Mouse (Mus musculus) left cerebral cortex, postnatal 4 days (tissue): ENCODE data around the gene Aaas. TPM values are rescaled to one million over a fixed set of nuclear protein-coding genes. Genes with fewer than 3 reads are reported as not detected.
A peak's percentile ranks its signal among the peaks of the same experiment; 100 is the strongest.

Experiments
- DNase-seq: peaks from one replicate; pipeline ENCODE4 v3.0.0-alpha.2; 2022
- intact Hi-C: fragments of 180-260 bp; cut with DNase I; formaldehyde crosslinking; loops from one replicate; pipeline ENCODE4 v1.15.1; 2025
- total RNA-seq, 2 experiments: library from RNA; stranded (reverse); gene quantifications; 2 replicates each; pipeline ENCODE4 v1.2.3; 2021

Gene Aaas
- total RNA-seq, 2 experiments from 2014 or later: 28.7 to 29.2 TPM

GRCm38 (mm10) chr15:102311489-102311888, 39.1 kb downstream of the Aaas start:
- intact Hi-C loops: no loop called here

DNA sequence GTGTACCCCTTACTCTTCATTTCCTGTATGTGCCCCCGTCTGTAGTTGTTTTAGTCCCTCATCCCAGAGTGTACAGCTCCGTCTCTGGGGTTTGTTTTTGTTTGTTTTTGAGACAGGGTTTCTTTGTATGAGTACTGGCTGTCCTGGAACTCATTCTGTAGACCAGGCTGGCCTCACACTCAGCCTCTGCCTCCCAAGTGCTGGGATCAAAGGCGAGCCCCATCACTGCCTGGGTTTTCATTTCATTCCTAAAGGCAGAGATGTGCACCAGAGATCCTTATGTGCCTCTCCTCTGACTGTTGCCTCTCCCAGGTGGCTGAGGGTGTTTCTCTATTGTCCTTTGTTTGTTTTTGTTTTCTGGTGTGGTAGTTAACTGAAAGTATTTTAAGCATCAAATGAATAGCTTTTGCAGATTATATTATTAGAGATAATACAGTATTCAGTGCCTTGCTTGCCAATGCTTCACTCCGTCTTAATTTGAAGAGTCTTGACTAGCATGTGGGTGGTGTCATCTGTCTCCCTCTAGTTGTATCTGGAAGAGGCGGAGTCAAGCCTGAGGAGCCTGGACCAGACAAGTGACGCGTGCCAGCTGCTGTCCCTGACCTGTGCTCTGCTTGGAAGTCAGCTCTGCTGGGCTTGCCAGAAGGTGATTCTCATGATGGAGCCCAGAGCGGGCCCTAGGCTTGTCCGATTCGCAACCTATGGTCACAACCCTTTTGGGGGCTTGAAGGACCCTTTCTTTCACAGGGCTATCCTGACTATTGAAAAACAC, 40.3 kb downstream of the Aaas start:
- intact Hi-C loops: no loop called here
- no peak for DNase-seq

More at GRCm38 (mm10) chr15:102311489-102311888, 39.1 kb downstream of the Aaas start:
- DNase-seq: no peak

DNA sequence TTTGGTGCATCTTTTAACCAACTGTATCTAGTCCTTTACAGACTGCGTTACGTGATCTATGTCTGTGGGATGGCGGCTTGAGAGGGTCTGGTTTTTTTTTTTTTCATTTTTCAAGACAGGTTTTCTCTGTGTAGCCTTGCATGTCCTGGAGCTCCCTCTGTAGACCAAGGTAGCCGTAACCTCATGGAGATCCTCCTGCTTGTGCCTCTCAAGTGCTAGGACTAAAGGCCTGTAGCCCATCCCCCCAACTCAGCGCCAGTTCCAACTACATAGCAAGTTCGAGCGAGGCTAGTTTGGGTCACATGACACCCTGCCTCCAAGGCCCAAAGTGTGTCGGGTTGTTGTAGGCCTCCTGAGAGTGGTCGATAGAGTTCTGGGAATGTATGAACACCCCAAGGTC, 41.9 kb downstream of the Aaas start:
- intact Hi-C loops: no loop called here
- DNase-seq: no peak

DNA sequence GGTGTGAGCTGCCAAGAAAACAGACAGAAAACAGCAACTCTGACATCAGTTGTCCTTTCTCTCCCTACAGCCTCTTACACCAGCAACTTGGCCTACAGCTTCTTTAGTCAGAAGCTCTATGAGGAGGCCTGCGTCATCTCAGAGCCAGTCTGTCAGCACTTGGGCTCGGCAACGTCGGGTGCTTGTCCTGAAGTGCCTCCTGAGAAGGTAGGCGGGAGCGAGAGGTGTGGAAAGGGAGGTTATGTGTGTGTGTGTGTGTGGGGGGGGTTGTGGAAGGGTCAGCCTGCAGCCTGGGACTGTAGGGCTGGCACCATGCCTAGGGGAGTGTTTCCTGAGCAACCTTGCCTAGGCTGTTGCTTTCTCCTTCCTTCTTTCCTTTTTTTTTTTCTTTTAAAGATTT, 48.0 kb downstream of the Aaas start:
- no peak for DNase-seq
- intact Hi-C loops: no loop called here

DNA sequence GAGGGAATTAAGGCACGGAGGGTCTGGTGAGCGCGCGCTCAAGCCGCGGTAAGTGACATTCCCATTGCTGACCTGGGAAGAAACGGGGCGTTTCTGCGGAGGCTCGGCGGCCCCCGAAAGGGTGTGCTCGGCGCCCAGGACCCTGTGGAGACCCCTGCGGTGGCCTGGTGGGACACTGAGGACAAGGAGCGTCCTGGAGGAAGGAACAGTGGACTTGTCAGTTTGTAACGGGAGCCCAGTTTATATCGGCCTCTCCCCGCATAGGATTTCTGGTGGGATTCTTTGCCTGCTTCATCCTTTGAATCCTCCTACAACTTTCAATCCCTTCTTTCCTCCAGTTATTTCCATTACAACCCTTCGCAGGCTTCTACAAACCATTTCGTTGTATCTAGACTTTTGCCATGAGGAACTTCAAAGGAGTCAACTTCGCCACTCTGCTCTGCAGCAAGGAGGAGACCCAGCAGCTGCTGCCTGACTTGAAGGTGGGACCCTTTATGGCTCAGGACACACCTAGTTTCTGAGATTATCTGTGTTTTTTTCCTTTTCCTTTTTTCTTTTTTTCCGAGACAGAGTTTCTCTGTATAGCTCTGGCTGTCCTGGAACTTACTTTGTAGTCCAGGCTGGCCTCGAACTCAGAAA, 54.1 kb downstream of the Aaas start:
- intact Hi-C loops: no loop called here
- no peak for DNase-seq

GRCm38 (mm10) chr15:102295633-102296367, 54.8 kb downstream of the Aaas start, which contains the start of gene Espl1:
Gene Espl1, plus strand, starts transcription at chr15:102296266.
- intact Hi-C loops: no loop called here

More at GRCm38 (mm10) chr15:102295633-102296367, 54.8 kb downstream of the Aaas start, which contains the start of gene Espl1:
- DNase-seq: peak; percentile 96

Other genes starting within 250 kb of the Aaas start
- 100 to 1,000 TPM; 115 to 118 TPM for gene Spryd3, start 214.5 kb downstream of the Aaas start, total RNA-seq
- 1 to 10 TPM; 1.6 to 2.0 TPM for gene Igfbp6, start 206.4 kb downstream of the Aaas start, total RNA-seq
- not detected for gene Soat2, start 200.2 kb downstream of the Aaas start, total RNA-seq
- gene Zfp740, start 147.5 kb downstream of the Aaas start, total RNA-seq: 10 to 100 TPM; 70.3 to 70.6 TPM
- 10 to 100 TPM; 27.8 TPM for gene Csad, start 146.0 kb downstream of the Aaas start, total RNA-seq
- 1 to 10 TPM in 1 of 2 experiments, under 1 TPM in 1; 0.74 to 1.1 TPM for gene Itgb7, start 118.8 kb downstream of the Aaas start, total RNA-seq
- gene Rarg, start 93.3 kb downstream of the Aaas start, total RNA-seq: 10 to 100 TPM; 15.9 to 16.9 TPM
- gene Gm9918, start 80.2 kb downstream of the Aaas start, total RNA-seq: not detected
- 10 to 100 TPM; 31.4 to 33.7 TPM for gene Mfsd5, start 71.3 kb downstream of the Aaas start, total RNA-seq
- gene Espl1, start 54.5 kb downstream of the Aaas start, total RNA-seq: 1 to 10 TPM; 8.5 to 9.9 TPM
- gene Pfdn5, start 24.7 kb downstream of the Aaas start, total RNA-seq: 100 to 1,000 TPM; 390 to 395 TPM
- gene Myg1, start 19.1 kb downstream of the Aaas start, total RNA-seq: 10 to 100 TPM; 60.2 to 65.9 TPM
- gene Sp7, start 16.4 kb upstream of the Aaas start, total RNA-seq: under 1 TPM; 0.24 to 0.56 TPM
- gene Sp1, start 55.4 kb upstream of the Aaas start, total RNA-seq: 10 to 100 TPM; 30.5 to 35.0 TPM
- 1 to 10 TPM in 1 of 2 experiments, under 1 TPM in 1; 0.93 to 1.4 TPM for gene Amhr2, start 94.6 kb upstream of the Aaas start, total RNA-seq
- 10 to 100 TPM; 18.6 to 20.0 TPM for gene Prr13, start 108.3 kb upstream of the Aaas start, total RNA-seq
- gene Pcbp2, start 119.8 kb upstream of the Aaas start, total RNA-seq: 100 to 1,000 TPM; 546 to 548 TPM
- not detected for gene Gm10337, start 153.0 kb upstream of the Aaas start, total RNA-seq
- 10 to 100 TPM; 90.1 to 93.0 TPM for gene Map3k12, start 166.3 kb upstream of the Aaas start, total RNA-seq
- gene Tarbp2, start 167.4 kb upstream of the Aaas start, total RNA-seq: 10 to 100 TPM; 71.4 to 72.0 TPM
- gene Npff, start 174.2 kb upstream of the Aaas start, total RNA-seq: 1 to 10 TPM; 3.9 to 5.0 TPM